Mouse (Mus musculus) ES-Bruce4 (cell line): ENCODE data around the gene Nmnat1.

Source experiments
- CTCF ChIP-seq: IDR thresholded peaks from one replicate; pipeline ENCODE4 v1.8.1; 2011; ENCODE audit warnings: low read depth, low read length
- EP300 ChIP-seq: IDR thresholded peaks from 2 replicates; pipeline ENCODE4 v1.6.1; 2011; ENCODE audit warnings: low read depth, low read length; ENCODE audit not compliant: insufficient read depth
- POLR2A ChIP-seq: IDR thresholded peaks from one replicate; pipeline ENCODE4 v1.8.1; 2011; ENCODE audit warnings: low read length; ENCODE audit not compliant: insufficient read depth

DNA sequence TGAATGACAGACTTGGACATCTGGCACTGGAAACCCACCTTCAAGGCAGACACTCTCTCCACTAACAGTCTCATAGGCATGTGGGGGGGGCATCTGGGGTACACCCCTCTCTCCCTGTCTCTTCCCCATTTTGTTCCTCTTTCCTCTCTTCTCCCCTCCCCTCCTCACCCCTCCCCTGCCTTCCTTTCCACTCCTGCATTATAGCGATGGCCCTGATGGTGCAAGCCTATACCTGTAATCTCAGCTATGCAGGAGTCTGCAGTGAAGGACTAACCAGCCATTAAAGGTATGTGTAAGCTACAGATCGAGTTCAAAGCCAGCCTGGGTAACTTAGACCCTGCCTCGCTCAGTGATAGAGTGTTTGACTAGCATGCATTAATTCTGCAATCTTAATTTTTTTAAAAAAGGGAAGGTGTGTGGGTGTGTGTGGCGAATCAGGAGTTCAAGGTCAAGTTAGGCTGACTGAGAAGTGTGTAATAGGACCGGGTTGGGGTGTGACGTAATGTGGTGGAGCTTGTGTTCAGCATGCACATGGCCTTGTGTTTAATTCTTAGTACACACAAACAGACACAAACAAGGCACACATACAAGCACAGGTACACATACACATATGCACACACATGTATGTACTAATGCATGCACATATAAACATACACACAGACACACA is 22.6 kb downstream of the Nmnat1 start:
- TF ChIP-seq CTCF (no peak), EP300 (no peak), POLR2A (no peak)
